Mouse (Mus musculus) neural tube, embryonic 11.5 days (tissue): ENCODE measurements around the gene Gmds. TPM values are rescaled to one million over a fixed set of nuclear protein-coding genes. Genes with fewer than 3 reads are reported as not detected.

ENCODE experiments used
- ATAC-seq: fragments of 200-750 bp; cut with Nextera tagmentation; 2 replicates; pipeline ENCODE4 v1.8.0; 2017; ENCODE audit warnings: moderate number of reproducible peaks, mild to moderate bottlenecking, moderate TSS enrichment, moderate library complexity; ENCODE audit not compliant: insufficient read depth, low FRiP score, low TSS enrichment
- DNase-seq: peaks from one replicate; pipeline ENCODE4 v3.0.0-alpha.2; 2015; ENCODE audit warnings: low spot score
- H3K27ac ChIP-seq: fragments of 300-500 bp; sonication (generic); 2 replicates; pipeline ENCODE4 v1.5.1; 2014; ENCODE audit warnings: low read depth, mild to moderate bottlenecking, low read length
- H3K27me3 ChIP-seq: fragments of 300-500 bp; sonication (generic); 2 replicates; pipeline ENCODE4 v1.6.1; 2014; ENCODE audit warnings: mild to moderate bottlenecking, low read length, mixed read lengths; ENCODE audit not compliant: control insufficient read depth, insufficient read depth
- H3K36me3 ChIP-seq: fragments of 300-500 bp; sonication (generic); 2 replicates; pipeline ENCODE4 v1.6.1; 2014; ENCODE audit warnings: mild to moderate bottlenecking, low read length, moderate library complexity, mixed read lengths; ENCODE audit not compliant: control insufficient read depth, insufficient read depth
- H3K4me1 ChIP-seq: fragments of 300-500 bp; sonication (generic); 2 replicates; pipeline ENCODE4 v1.6.1; 2014; ENCODE audit warnings: low read length, mixed read lengths; ENCODE audit not compliant: control insufficient read depth, insufficient read depth
- H3K4me2 ChIP-seq: fragments of 300-500 bp; sonication (generic); 2 replicates; pipeline ENCODE4 v1.6.1; 2014; ENCODE audit warnings: low read depth, mild to moderate bottlenecking, moderate library complexity
- H3K4me3 ChIP-seq: fragments of 300-500 bp; sonication (generic); 2 replicates; pipeline ENCODE4 v1.5.1; 2014; ENCODE audit warnings: low read depth, low read length
- H3K9ac ChIP-seq: fragments of 300-500 bp; sonication (generic); 2 replicates; pipeline ENCODE4 v1.6.1; 2014; ENCODE audit warnings: mild to moderate bottlenecking, low read length
- H3K9me3 ChIP-seq: fragments of 300-500 bp; sonication (generic); 2 replicates; pipeline ENCODE4 v1.6.1; 2016; ENCODE audit warnings: low read length; ENCODE audit not compliant: control insufficient read depth
- WGBS: fragments of 180-500 bp; shearing (Covaris S2); extraction: QIAGEN DNeasy Blood & Tissue Kit; methylation state at CpG from one replicate; pipeline ENCODE4 v1.1.7; 2014; 5-methylcytosine and 5-hydroxymethylcytosine counted together
- polyA plus RNA-seq: library from polyadenylated mRNA; unstranded; fragments of >200 nt; fragmentation: Nextera tagmentation; extraction: Ambion mirVana; gene quantifications from 2 replicates; pipeline ENCODE4 v1.2.1, GENCODE M21; 2014

The Gmds gene
- polyA plus RNA-seq, 1 experiment from 2014 or later, result 27.5 TPM

DNA sequence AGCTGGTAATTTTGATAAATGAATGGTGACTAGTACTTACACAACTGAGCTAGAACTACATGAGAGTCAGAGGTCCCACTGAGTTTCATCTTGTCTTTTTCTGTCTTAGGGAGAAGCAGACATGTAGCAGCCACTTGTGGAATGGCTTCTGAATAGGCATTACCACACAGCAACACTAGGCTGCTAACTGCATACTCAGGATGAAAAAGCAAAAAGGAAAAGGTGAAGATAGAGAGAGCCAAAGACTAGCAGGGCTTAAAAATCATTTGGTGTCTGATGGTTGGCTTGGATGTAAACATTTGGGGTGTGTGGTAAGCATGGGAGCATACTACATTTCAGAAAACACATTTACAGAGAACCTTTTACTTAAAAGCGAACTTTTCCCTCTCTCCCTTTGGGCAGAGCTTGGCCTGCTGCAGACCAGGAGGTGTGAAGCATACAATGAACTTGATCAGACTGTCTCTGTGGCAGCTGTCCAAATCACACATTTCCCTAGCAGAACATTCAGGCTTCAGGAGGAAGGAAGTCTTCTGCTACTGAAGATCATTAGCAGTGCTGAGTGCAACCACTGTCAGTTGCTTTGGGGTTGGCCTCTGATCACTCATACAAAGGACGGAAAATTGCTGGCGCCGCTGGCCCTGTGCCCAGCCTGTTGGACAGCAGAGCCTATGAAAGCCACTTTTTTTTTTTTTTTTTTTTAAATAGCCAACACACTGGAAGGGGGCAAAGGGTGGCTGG, 319.9 kb downstream of the Gmds start:
- Histone ChIP-seq H3K4me2 (no peak overlapping the region), H3K9ac (no peak overlapping the region), H3K36me3 (no peaks in the 10 kb centered on the region), H3K4me3 (no peak overlapping the region), H3K27ac (no peak overlapping the region), H3K4me1 (0 out of 2 replicates have a peak, but pooled peaks cover 6% of the 10 kb centered on the region), H3K9me3 (no peaks in the 10 kb centered on the region), H3K27me3 (no peaks in the 10 kb centered on the region)
- ATAC-seq (no peak), DNase-seq (peak; percentile 37)
- WGBS, result 62% methylated on average over 4 of the region's 4 CpGs

DNA sequence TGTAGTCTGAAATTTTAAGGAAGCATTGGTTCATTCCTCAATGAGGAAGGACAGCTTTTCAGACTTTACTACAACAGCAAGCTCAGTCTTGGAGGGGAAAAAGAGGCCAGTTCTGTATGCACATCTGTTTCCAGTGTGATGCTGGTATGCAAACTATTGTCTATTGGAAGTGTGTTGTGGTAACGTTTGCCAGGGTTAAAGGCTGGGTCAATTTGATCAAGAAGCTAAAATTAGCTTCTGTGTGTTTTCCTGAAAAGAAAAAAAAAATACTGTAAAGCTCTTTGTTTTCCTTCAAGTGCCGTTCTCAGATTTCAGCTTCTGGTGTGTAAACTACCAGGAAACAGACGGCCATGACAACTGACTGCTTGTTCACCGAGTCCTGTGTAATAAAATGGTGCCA, 329.7 kb downstream of the Gmds start:
- H3K4me1 ChIP-seq, result no peaks in the 10 kb centered on the region
- 12% methylated on average over 4 of the region's 4 CpGs for WGBS
- H3K4me3 ChIP-seq, result no peak overlapping the region
- H3K27me3 ChIP-seq, result no peaks in the 10 kb centered on the region
- DNase-seq (no peak), ATAC-seq (no peak)
- no peak overlapping the region for H3K9ac ChIP-seq
- no peak overlapping the region for H3K27ac ChIP-seq
- H3K9me3 ChIP-seq, result no peaks in the 10 kb centered on the region
- no peaks in the 10 kb centered on the region for H3K36me3 ChIP-seq
- no peak overlapping the region for H3K4me2 ChIP-seq

DNA sequence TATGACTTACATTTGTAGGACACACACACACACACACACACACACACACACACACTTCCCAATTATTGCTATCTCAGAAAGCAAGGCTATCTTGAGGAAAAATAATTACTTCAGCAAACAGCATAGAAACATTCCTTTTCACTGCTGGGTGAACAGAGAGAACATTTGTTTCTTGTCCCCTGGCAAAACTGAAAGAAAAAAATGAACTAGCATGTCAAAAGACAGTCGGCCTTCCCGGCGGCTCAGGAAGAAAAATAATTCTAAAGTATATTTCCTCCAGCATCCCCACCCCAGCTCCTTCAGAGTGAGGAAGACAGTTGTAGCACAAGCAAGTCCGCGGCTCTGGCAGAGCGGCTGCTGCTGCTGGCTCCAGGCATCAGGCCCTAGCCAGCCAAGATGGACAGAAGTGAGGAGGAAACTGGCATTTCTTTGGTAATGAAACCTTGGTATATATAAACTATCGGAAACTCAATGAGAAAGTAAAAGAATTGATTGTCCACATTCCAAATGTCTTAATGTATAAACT, 330.4 kb downstream of the Gmds start:
- DNase-seq, result no peak
- Histone ChIP-seq H3K4me1 (no peaks in the 10 kb centered on the region), H3K27me3 (no peaks in the 10 kb centered on the region), H3K9ac (no peak overlapping the region), H3K4me3 (no peak overlapping the region), H3K36me3 (no peaks in the 10 kb centered on the region), H3K9me3 (no peaks in the 10 kb centered on the region), H3K27ac (no peak overlapping the region), H3K4me2 (no peak overlapping the region)
- WGBS, result 50% methylated on average over 7 of the region's 7 CpGs
- ATAC-seq, result no peak

GRCm38 (mm10) chr13:31993391-31993790, 345.1 kb downstream of the Gmds start:
- Histone ChIP-seq H3K27me3 (no peaks in the 10 kb centered on the region), H3K4me1 (0 out of 2 replicates have a peak, but pooled peaks cover 3% of the 10 kb centered on the region), H3K9me3 (no peaks in the 10 kb centered on the region), H3K4me3 (no peak overlapping the region), H3K27ac (no peak overlapping the region), H3K4me2 (no peak overlapping the region), H3K36me3 (no peaks in the 10 kb centered on the region), H3K9ac (no peak overlapping the region)
- WGBS, result 69% methylated on average over 4 of the region's 4 CpGs
- DNase-seq (no peak), ATAC-seq (no peak)

DNA sequence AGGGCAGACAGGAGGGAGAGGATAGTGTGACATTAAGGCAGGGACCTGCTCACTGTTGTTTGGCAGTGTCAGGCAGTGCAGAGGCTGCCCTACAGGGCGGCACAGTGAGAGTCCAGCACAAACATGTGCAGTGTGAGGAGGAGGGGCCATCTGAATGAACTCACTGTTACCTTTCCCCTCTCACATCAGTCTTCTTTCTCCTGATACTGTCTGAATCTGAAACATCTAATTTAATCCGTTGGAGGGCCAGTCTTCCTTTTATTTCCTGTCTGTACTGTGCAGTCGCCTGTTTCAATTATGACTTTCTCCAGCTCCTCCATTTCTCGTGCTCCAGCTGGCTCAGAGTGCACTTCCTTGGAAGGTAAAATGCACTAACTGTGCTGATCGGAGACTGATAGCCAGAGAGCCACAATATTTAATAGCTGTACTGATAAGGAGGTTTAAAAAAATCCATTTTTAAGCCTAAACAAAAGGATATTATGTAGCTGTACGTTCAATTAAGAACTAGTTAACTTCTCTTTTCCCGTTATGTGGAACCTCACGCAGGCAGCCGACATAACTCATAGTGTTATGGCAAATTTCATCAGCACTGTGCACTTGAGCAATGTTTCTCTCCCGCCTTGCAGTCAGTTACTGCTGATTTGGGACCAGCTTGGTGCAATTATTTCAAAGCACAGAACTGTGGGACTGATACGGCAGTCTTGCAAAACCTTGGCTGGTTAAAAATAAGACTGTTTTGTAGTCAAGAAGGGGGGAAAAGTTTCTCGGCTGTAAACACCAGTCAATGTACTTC, 345.9 kb downstream of the Gmds start:
- no peak overlapping the region for H3K4me3 ChIP-seq
- no peak overlapping the region for H3K4me2 ChIP-seq
- H3K9me3 ChIP-seq, result no peaks in the 10 kb centered on the region
- H3K4me1 ChIP-seq, result 0 out of 2 replicates have a peak, but pooled peaks cover 3% of the 10 kb centered on the region
- H3K36me3 ChIP-seq, result no peaks in the 10 kb centered on the region
- DNase-seq (peak; percentile 27), ATAC-seq (peak; percentile 41; the same call in 1 of the 2 replicates)
- WGBS, result 54% methylated on average over 12 of the region's 12 CpGs
- no peak overlapping the region for H3K27ac ChIP-seq
- H3K9ac ChIP-seq, result no peak overlapping the region
- H3K27me3 ChIP-seq, result no peaks in the 10 kb centered on the region

DNA sequence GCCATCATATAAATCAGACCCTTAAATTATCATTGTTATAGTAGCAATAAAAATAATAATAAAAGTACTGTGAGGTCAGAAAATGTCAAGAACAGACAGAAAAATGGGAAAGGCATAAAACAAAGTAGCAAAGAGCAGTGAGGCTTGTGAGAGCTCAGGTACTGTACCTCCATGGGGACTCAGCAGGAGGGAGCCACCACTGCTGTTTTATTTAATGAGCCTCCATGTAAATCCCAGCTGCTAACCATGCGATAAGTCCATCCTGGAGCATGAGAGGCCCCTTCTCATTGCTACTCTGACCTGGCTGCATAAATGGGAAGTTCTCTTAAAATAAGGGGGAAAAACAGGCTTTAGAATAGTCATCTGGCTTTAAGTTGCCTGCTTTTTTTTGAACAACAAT, 357.3 kb downstream of the Gmds start:
- H3K4me1 ChIP-seq, result no peaks in the 10 kb centered on the region
- no peaks in the 10 kb centered on the region for H3K9me3 ChIP-seq
- DNase-seq, result no peak
- H3K27ac ChIP-seq, result no peak overlapping the region
- 71% methylated on average over 1 of the region's 1 CpGs for WGBS
- H3K27me3 ChIP-seq, result no peaks in the 10 kb centered on the region
- H3K36me3 ChIP-seq, result no peaks in the 10 kb centered on the region
- no peak for ATAC-seq
- no peak overlapping the region for H3K4me2 ChIP-seq
- no peak overlapping the region for H3K4me3 ChIP-seq
- no peak overlapping the region for H3K9ac ChIP-seq

DNA sequence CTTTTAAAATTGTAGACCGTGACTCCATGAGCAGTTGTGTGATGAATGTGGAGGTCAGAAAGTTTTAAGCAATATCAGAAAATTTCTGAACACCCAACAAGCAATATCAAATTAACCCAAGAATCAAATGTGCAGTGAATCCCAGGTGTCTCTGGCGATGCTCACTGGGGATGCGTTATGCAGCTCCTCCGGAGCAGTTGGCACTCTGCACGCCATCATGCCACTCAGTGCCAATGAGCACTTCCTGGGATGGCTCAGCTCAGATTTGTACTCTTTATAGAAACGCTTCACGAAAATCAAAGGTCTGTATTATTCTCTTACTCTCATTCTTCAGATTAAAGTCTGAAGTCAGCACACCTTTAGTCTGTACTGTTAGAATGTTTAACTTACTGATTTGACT, 360.4 kb downstream of the Gmds start:
- ATAC-seq (no peak), DNase-seq (no peak)
- H3K9me3 ChIP-seq, result no peaks in the 10 kb centered on the region
- H3K36me3 ChIP-seq, result no peaks in the 10 kb centered on the region
- no peaks in the 10 kb centered on the region for H3K27me3 ChIP-seq
- H3K4me2 ChIP-seq, result no peak overlapping the region
- H3K4me1 ChIP-seq, result no peaks in the 10 kb centered on the region
- H3K4me3 ChIP-seq, result no peak overlapping the region
- WGBS, result 94% methylated on average over 7 of the region's 7 CpGs
- no peak overlapping the region for H3K27ac ChIP-seq
- H3K9ac ChIP-seq, result no peak overlapping the region

DNA sequence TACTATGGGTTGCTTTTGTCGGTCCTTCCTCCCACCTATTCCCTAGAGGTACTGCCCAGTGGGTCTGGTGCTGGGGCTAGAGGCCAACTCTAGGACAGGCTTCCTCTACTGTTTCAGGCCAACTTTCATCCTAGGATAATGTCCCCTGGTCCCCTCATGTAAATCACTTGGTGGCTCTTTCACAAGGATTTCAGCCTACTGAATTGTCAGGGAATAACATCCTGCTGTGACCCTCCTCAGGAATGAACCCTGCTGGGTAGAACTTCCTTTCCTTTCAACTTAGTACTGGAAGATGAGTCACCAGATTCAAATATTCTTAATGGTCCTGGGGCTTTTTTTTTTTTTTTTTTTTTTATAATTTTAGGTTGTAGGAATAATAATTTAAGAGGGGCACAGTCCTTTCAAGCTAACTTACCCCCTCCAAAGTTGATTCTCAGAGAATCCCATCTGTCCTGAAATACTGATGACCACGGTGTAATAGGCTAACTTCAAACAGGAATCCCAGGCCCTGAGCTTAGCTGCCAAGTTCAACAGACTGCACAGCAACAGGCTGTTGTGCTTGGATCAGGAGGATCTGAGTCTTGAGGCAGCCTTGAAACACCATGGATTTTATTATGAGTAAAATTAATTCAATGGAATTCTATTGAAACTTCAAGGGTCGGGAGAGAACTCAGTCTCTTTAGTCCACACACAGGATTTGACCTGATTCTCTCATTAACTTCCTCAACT, 363.6 kb downstream of the Gmds start:
- 29% methylated on average over 3 of the region's 3 CpGs for WGBS
- H3K9ac ChIP-seq, result no peak overlapping the region
- no peak overlapping the region for H3K4me2 ChIP-seq
- H3K4me3 ChIP-seq, result no peak overlapping the region
- H3K4me1 ChIP-seq, result no peaks in the 10 kb centered on the region
- no peaks in the 10 kb centered on the region for H3K36me3 ChIP-seq
- no peaks in the 10 kb centered on the region for H3K27me3 ChIP-seq
- DNase-seq (no peak), ATAC-seq (no peak)
- H3K27ac ChIP-seq, result no peak overlapping the region
- no peaks in the 10 kb centered on the region for H3K9me3 ChIP-seq
